Mouse (Mus musculus): ENCODE results near the gene Zbtb20.

- TF ChIP-seq CTCF (IDR thresholded peaks at IDR 0.05): no peak
- no peak for TF ChIP-seq EP300 (IDR thresholded peaks at IDR 0.05; ENCODE audit: insufficient read depth, low read depth, low read length)
- no peak for TF ChIP-seq POLR2A (IDR thresholded peaks at IDR 0.05; ENCODE audit: insufficient read depth, low read depth, low read length)
These were observed 638.3 kb downstream of the Zbtb20 start for GRCm38 (mm10) chr16:43513933-43514332.

All from heart, adult 2 months (tissue).